Mouse (Mus musculus): Measurements from ENCODE around the gene Casp6.

DNA sequence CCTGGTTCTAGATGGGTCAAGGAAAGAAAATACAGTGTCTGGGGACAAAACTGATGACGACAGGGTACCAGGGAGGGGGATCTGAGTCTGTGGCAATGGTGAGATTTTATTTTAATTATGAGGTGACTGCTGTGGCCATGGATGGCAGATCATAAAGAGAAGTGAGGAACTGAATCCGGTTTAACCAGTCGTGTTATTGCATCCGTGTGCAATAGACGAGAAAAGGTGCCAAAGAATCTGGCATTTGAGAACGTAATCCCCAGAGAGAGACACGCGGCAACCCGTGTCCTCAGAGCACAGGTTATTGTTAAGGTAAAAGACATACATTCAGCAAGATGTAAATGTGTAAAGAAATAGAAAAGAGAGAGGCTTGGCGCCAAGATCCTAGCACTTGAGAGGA, 23.9 kb upstream of the Casp6 start:
- TF ChIP-seq HCFC1 (IDR thresholded peaks at IDR 0.05; ENCODE audit: borderline replicate concordance, insufficient read depth, low read length) (no peak), MAFK (IDR thresholded peaks at IDR 0.05; ENCODE audit: insufficient read depth, low read depth, low read length) (no peak), ZC3H11A (IDR thresholded peaks at IDR 0.05; ENCODE audit: borderline replicate concordance, low read depth, low read length) (no peak), ZNF384 (IDR thresholded peaks at IDR 0.05; ENCODE audit: low read depth, low read length) (no peak)
